Mouse (Mus musculus) limb, embryonic 10.5 days (tissue): ENCODE data around the gene Baiap2. TPM values are rescaled to one million over a fixed set of nuclear protein-coding genes. Genes with fewer than 3 reads are reported as not detected.

Experiments used
- DNase-seq: peaks from one replicate; pipeline ENCODE4 v3.0.0-alpha.2; 2017; ENCODE audit warnings: low spot score
- H3K27ac ChIP-seq: fragments of 300-500 bp; sonication (generic); 2 replicates; pipeline ENCODE4 v1.5.1; 2016; ENCODE audit warnings: mild to moderate bottlenecking
- H3K27me3 ChIP-seq: fragments of 300-500 bp; sonication (generic); 2 replicates; pipeline ENCODE4 v1.6.1; 2016; ENCODE audit warnings: low read depth, mild to moderate bottlenecking; ENCODE audit not compliant: poor library complexity, severe bottlenecking
- H3K36me3 ChIP-seq: fragments of 300-500 bp; sonication (generic); 2 replicates; pipeline ENCODE4 v1.6.1; 2016; ENCODE audit warnings: mild to moderate bottlenecking, moderate library complexity
- H3K4me1 ChIP-seq: fragments of 300-500 bp; sonication (generic); 2 replicates; pipeline ENCODE4 v1.6.1; 2016
- H3K4me3 ChIP-seq: fragments of 300-500 bp; sonication (generic); 2 replicates; pipeline ENCODE4 v1.5.1; 2016; ENCODE audit warnings: mild to moderate bottlenecking, moderate library complexity
- H3K9me3 ChIP-seq: fragments of 300-500 bp; sonication (generic); replicated peaks from 2 replicates; pipeline ENCODE4 v1.6.1; 2016; ENCODE audit warnings: mild to moderate bottlenecking
- WGBS: fragments of 180-500 bp; shearing (Covaris S2); methylation state at CpG from one replicate; pipeline ENCODE4 v1.1.7; 2016; 5-methylcytosine and 5-hydroxymethylcytosine counted together
- polyA plus RNA-seq: library from polyadenylated mRNA; unstranded; fragments of >200 nt; fragmentation: Nextera tagmentation; extraction: Ambion mirVana; gene quantifications from 2 replicates; pipeline ENCODE4 v1.2.1, GENCODE M21; 2016

Baiap2 gene
- polyA plus RNA-seq, 1 experiment from 2014 or later = 13.8 TPM

- H3K27ac ChIP-seq = no peak overlapping the region
- H3K4me3 ChIP-seq = no peak overlapping the region
- 75% methylated on average over 16 of the region's 16 CpGs for WGBS
- no peaks in the 10 kb centered on the region for H3K9me3 ChIP-seq
- H3K36me3 ChIP-seq = no peaks in the 10 kb centered on the region
- DNase-seq = no peak
- no peaks in the 10 kb centered on the region for H3K27me3 ChIP-seq
- peaks cover 13% of the 10 kb centered on the region for H3K4me1 ChIP-seq
Observed at GRCm38 (mm10) chr11:119928023-119928681, 14.4 kb upstream of the Baiap2 start.

GRCm38 (mm10) chr11:119929603-119930265, 12.8 kb upstream of the Baiap2 start:
- H3K36me3 ChIP-seq = no peaks in the 10 kb centered on the region
- no peaks in the 10 kb centered on the region for H3K27me3 ChIP-seq
- DNase-seq = no peak
- no peak overlapping the region for H3K4me3 ChIP-seq
- no peaks in the 10 kb centered on the region for H3K9me3 ChIP-seq
- peaks cover 17% of the 10 kb centered on the region for H3K4me1 ChIP-seq
- H3K27ac ChIP-seq = no peak overlapping the region
- 87% methylated on average over 6 of the region's 6 CpGs for WGBS

DNA sequence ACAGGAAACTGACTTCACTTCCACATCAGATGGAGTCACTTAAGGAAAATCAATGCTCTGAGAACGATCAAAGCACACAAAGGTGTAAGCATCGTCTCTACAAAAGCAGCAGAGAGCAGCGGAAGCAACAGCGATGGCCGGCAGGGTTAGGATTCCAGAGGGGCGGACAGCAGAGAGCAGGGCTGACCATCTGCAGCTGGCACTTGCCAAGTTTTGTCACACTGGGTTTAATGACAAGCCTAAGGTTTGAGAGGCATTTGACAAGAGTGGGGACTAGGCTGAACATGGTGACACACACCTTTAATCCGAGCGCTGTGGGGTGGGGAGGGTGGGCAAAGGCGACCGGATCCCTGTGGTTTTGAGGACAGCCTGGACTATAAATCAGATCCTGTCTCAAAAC, 10.8 kb upstream of the Baiap2 start:
- DNase-seq = no peak
- Histone ChIP-seq H3K27me3 (no peaks in the 10 kb centered on the region), H3K9me3 (no peaks in the 10 kb centered on the region), H3K4me1 (peaks cover 30% of the 10 kb centered on the region), H3K27ac (peak overlapping the region; percentile 50; the same call in 1 of the 2 replicates), H3K4me3 (no peak overlapping the region), H3K36me3 (no peaks in the 10 kb centered on the region)
- WGBS = 76% methylated on average over 10 of the region's 10 CpGs

GRCm38 (mm10) chr11:119933142-119933541, 9.4 kb upstream of the Baiap2 start:
- peaks cover 7% of the 10 kb centered on the region; the same call in 1 of the 2 replicates for H3K27me3 ChIP-seq
- no peak for DNase-seq
- peaks cover 43% of the 10 kb centered on the region for H3K4me1 ChIP-seq
- no peak overlapping the region for H3K4me3 ChIP-seq
- no peaks in the 10 kb centered on the region for H3K36me3 ChIP-seq
- H3K9me3 ChIP-seq = no peaks in the 10 kb centered on the region
- WGBS = 67% methylated on average over 4 of the region's 4 CpGs
- H3K27ac ChIP-seq = no peak overlapping the region

GRCm38 (mm10) chr11:119933819-119934583, 8.6 kb upstream of the Baiap2 start:
- Histone ChIP-seq H3K4me3 (no peak overlapping the region), H3K27ac (0 out of 2 replicates have a peak overlapping the region, but pooled peaks have one; percentile 7), H3K27me3 (peaks cover 15% of the 10 kb centered on the region; the same call in 1 of the 2 replicates), H3K9me3 (no peaks in the 10 kb centered on the region), H3K36me3 (no peaks in the 10 kb centered on the region), H3K4me1 (peaks cover 52% of the 10 kb centered on the region)
- DNase-seq = no peak
- WGBS = 81% methylated on average over 8 of the region's 8 CpGs

- Histone ChIP-seq H3K4me1 (peaks cover 60% of the 10 kb centered on the region), H3K27me3 (peaks cover 23% of the 10 kb centered on the region), H3K36me3 (no peaks in the 10 kb centered on the region), H3K27ac (no peak overlapping the region), H3K9me3 (no peaks in the 10 kb centered on the region), H3K4me3 (no peak overlapping the region)
- 74% methylated on average over 8 of the region's 8 CpGs for WGBS
- no peak for DNase-seq
Observed at GRCm38 (mm10) chr11:119934773-119935172, 7.8 kb upstream of the Baiap2 start.

- no peaks in the 10 kb centered on the region for H3K36me3 ChIP-seq
- DNase-seq = peak; percentile 76
- 33% methylated on average over 6 of the region's 6 CpGs for WGBS
- peaks cover 66% of the 10 kb centered on the region for H3K4me1 ChIP-seq
- H3K4me3 ChIP-seq = no peak overlapping the region
- H3K27me3 ChIP-seq = peaks cover 30% of the 10 kb centered on the region
- no peaks in the 10 kb centered on the region for H3K9me3 ChIP-seq
- H3K27ac ChIP-seq = 0 out of 2 replicates have a peak overlapping the region, but pooled peaks have one; percentile 47
Observed at GRCm38 (mm10) chr11:119935457-119935856, 7.1 kb upstream of the Baiap2 start.

DNA sequence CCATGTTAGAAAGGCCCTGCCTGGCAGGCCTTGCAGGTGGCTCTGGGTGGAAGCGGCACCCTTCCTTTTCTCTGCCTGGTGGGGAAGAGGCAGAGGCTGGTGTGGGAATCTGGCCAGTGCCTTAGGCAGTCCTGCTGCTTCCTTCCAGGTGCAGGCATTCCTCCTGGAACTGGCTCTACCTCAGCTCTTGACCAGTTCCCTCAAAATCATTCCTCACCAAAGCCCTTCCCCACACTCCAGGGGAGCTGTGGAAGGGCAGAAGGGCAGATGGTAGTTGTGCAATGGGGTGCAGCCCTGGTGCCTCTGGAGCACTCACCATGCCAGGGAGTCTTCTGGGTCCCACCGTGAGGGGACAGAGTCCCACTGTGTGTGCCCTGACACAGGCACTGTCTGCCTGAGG, 6.1 kb upstream of the Baiap2 start:
- no peak overlapping the region for H3K4me3 ChIP-seq
- no peaks in the 10 kb centered on the region for H3K36me3 ChIP-seq
- no peak for DNase-seq
- H3K4me1 ChIP-seq = peaks cover 76% of the 10 kb centered on the region
- whole genome bisulfite sequencing = 87% methylated on average over 2 of the region's 2 CpGs
- H3K9me3 ChIP-seq = no peaks in the 10 kb centered on the region
- peak overlapping the region; percentile 59 for H3K27ac ChIP-seq
- H3K27me3 ChIP-seq = peaks cover 40% of the 10 kb centered on the region

DNA sequence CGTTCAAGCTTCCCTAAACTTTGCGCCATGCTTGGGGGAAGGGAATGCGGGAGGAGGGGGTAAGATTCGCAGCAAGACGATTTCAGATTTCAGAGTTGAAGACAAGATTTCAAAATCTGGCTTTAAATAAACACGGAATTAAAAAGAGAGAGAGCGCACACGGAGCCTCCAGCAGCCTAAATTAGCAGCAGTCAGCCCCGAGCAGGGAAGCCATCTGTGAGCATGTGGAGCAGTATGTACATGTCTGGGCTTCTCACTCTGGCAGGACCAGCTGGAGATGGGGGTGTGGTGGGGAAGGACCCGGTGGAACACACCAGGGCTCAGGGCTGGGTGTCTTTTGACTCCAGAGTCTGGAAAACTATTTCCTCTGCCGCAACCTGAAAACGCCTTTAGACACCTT, 5.3 kb upstream of the Baiap2 start:
- WGBS = 61% methylated on average over 12 of the region's 12 CpGs
- H3K9me3 ChIP-seq = no peaks in the 10 kb centered on the region
- peaks cover 79% of the 10 kb centered on the region for H3K4me1 ChIP-seq
- H3K36me3 ChIP-seq = no peaks in the 10 kb centered on the region
- no peak for DNase-seq
- H3K27ac ChIP-seq = peak overlapping the region; percentile 59
- peaks cover 41% of the 10 kb centered on the region for H3K27me3 ChIP-seq
- no peak overlapping the region for H3K4me3 ChIP-seq

DNA sequence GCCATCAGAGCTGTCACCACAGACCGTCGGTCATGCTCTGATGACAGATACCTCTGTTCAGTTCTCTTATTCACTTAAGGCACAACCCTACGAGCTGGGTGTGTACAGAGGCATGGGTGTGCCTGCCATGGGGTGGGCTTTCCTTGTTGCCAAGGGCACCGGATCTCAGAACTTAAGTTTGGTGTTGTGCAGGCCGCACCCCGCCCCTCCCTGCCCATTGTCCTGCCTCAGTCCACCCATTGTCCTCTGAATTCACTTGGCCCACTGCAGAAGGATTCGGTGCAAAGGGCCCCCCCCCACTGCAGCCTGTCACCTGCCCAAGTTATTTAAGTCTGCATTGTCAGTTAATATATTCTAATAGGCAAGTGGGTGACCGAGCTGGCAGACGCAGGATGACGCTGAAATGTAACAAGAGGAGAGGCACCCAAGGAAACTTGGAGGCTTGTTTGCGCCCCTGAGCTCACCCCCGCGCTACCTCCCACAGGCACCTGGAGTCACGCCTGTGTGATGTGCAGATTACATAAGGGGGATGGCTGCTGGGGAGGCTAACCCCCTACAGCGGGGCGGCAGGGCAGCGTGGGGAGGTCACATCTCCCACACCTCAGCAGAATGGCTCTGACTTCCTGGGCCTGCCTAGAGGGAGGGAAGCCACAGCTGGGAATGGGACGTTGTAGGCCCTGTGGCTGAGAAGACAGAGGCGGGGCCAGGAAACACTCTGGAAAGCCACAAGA, 4.6 kb upstream of the Baiap2 start:
- no peaks in the 10 kb centered on the region for H3K9me3 ChIP-seq
- no peaks in the 10 kb centered on the region for H3K36me3 ChIP-seq
- H3K4me3 ChIP-seq = no peak overlapping the region
- peaks cover 80% of the 10 kb centered on the region for H3K4me1 ChIP-seq
- 0 out of 2 replicates have a peak overlapping the region, but pooled peaks have one; percentile 5 for H3K27ac ChIP-seq
- 59% methylated on average over 19 of the region's 19 CpGs for WGBS
- peaks cover 41% of the 10 kb centered on the region for H3K27me3 ChIP-seq
- DNase-seq = no peak

- WGBS = 47% methylated on average over 8 of the region's 8 CpGs
- no peak for DNase-seq
- H3K27ac ChIP-seq = peak overlapping the region; percentile 3; the same call in 1 of the 2 replicates
- H3K4me1 ChIP-seq = peaks cover 85% of the 10 kb centered on the region
- H3K36me3 ChIP-seq = no peaks in the 10 kb centered on the region
- no peaks in the 10 kb centered on the region for H3K9me3 ChIP-seq
- H3K27me3 ChIP-seq = peaks cover 45% of the 10 kb centered on the region
- 0 out of 2 replicates have a peak overlapping the region, but pooled peaks have one; percentile 6 for H3K4me3 ChIP-seq
Observed at GRCm38 (mm10) chr11:119939073-119939710, 3.4 kb upstream of the Baiap2 start.

GRCm38 (mm10) chr11:119939711-119940106, 2.9 kb upstream of the Baiap2 start:
- H3K27ac ChIP-seq = peak overlapping the region; percentile 15; the same call in 1 of the 2 replicates
- peaks cover 90% of the 10 kb centered on the region for H3K4me1 ChIP-seq
- H3K9me3 ChIP-seq = no peaks in the 10 kb centered on the region
- H3K36me3 ChIP-seq = no peaks in the 10 kb centered on the region
- 60% methylated on average over 4 of the region's 4 CpGs for WGBS
- 0 out of 2 replicates have a peak overlapping the region, but pooled peaks have one; percentile 6 for H3K4me3 ChIP-seq
- no peak for DNase-seq
- peaks cover 49% of the 10 kb centered on the region for H3K27me3 ChIP-seq
